Mouse (Mus musculus): ENCODE results near the gene Lsamp. TPM values are rescaled to one million over a fixed set of nuclear protein-coding genes. Genes with fewer than 3 reads are reported as not detected.

Lsamp gene
- polyA plus RNA-seq, 1 experiment from 2014 or later = 0.12 TPM

GRCm38 (mm10) chr16:41692435-41692834, 1708.3 kb downstream of the Lsamp start:
- no peak overlapping the region for H3K4me3 ChIP-seq (replicated peaks)
- H3K27ac ChIP-seq (replicated peaks) = no peak overlapping the region
- H3K27me3 ChIP-seq = no peaks in the 10 kb centered on the region
- ATAC-seq (ENCODE audit: insufficient read depth) = no peak
- H3K4me2 ChIP-seq = no peak overlapping the region
- H3K4me1 ChIP-seq (replicated peaks) = no peaks in the 10 kb centered on the region
- no peak overlapping the region for H3K9ac ChIP-seq
- no peaks in the 10 kb centered on the region for H3K9me3 ChIP-seq (replicated peaks)
- no peaks in the 10 kb centered on the region for H3K36me3 ChIP-seq (replicated peaks)

- no peaks in the 10 kb centered on the region for H3K27me3 ChIP-seq
- H3K9me3 ChIP-seq (replicated peaks) = no peaks in the 10 kb centered on the region
- no peak overlapping the region for H3K4me2 ChIP-seq
- no peak overlapping the region for H3K27ac ChIP-seq (replicated peaks)
- H3K4me3 ChIP-seq (replicated peaks) = no peak overlapping the region
- no peaks in the 10 kb centered on the region for H3K4me1 ChIP-seq (replicated peaks)
- H3K9ac ChIP-seq = no peak overlapping the region
- no peak for ATAC-seq (ENCODE audit: insufficient read depth)
- no peaks in the 10 kb centered on the region for H3K36me3 ChIP-seq (replicated peaks)
- 71% methylated on average over 5 of the region's 5 CpGs for WGBS (ENCODE audit: insufficient replicate concordance)
These were observed 1717.7 kb downstream of the Lsamp start for GRCm38 (mm10) chr16:41701790-41702428.

GRCm38 (mm10) chr16:41728900-41729585, 1744.9 kb downstream of the Lsamp start:
- H3K27ac ChIP-seq (replicated peaks) = no peak overlapping the region
- WGBS (ENCODE audit: insufficient replicate concordance) = 76% methylated on average over 9 of the region's 9 CpGs
- no peak overlapping the region for H3K9ac ChIP-seq
- ATAC-seq (ENCODE audit: insufficient read depth) = no peak
- H3K36me3 ChIP-seq (replicated peaks) = no peaks in the 10 kb centered on the region
- no peak overlapping the region for H3K4me2 ChIP-seq
- H3K27me3 ChIP-seq = no peaks in the 10 kb centered on the region
- no peaks in the 10 kb centered on the region for H3K9me3 ChIP-seq (replicated peaks)
- no peaks in the 10 kb centered on the region for H3K4me1 ChIP-seq (replicated peaks)
- H3K4me3 ChIP-seq (replicated peaks) = no peak overlapping the region

- Histone ChIP-seq H3K4me1 (replicated peaks) (no peaks in the 10 kb centered on the region), H3K27me3 (no peaks in the 10 kb centered on the region), H3K4me2 (no peak overlapping the region), H3K9me3 (replicated peaks) (no peaks in the 10 kb centered on the region), H3K27ac (replicated peaks) (no peak overlapping the region), H3K9ac (no peak overlapping the region), H3K36me3 (replicated peaks) (no peaks in the 10 kb centered on the region), H3K4me3 (replicated peaks) (no peak overlapping the region)
- WGBS (ENCODE audit: insufficient replicate concordance) = 67% methylated on average over 1 of the region's 1 CpGs
- no peak for ATAC-seq (ENCODE audit: insufficient read depth)
These were observed 1745.8 kb downstream of the Lsamp start for GRCm38 (mm10) chr16:41729911-41730310.

- Histone ChIP-seq H3K27ac (replicated peaks) (no peak overlapping the region), H3K4me2 (no peak overlapping the region), H3K36me3 (replicated peaks) (no peaks in the 10 kb centered on the region), H3K27me3 (no peaks in the 10 kb centered on the region), H3K4me1 (replicated peaks) (no peaks in the 10 kb centered on the region), H3K9me3 (replicated peaks) (no peaks in the 10 kb centered on the region), H3K9ac (no peak overlapping the region), H3K4me3 (replicated peaks) (no peak overlapping the region)
- no peak for ATAC-seq (ENCODE audit: insufficient read depth)
- 56% methylated on average over 4 of the region's 4 CpGs for WGBS (ENCODE audit: insufficient replicate concordance)
These were observed 1760.9 kb downstream of the Lsamp start for GRCm38 (mm10) chr16:41745037-41745436.

GRCm38 (mm10) chr16:41746235-41746911, 1762.2 kb downstream of the Lsamp start:
- Histone ChIP-seq H3K9ac (no peak overlapping the region), H3K36me3 (replicated peaks) (no peaks in the 10 kb centered on the region), H3K27ac (replicated peaks) (no peak overlapping the region), H3K4me1 (replicated peaks) (no peaks in the 10 kb centered on the region), H3K4me2 (no peak overlapping the region), H3K4me3 (replicated peaks) (no peak overlapping the region), H3K9me3 (replicated peaks) (no peaks in the 10 kb centered on the region), H3K27me3 (no peaks in the 10 kb centered on the region)
- ATAC-seq (ENCODE audit: insufficient read depth) = no peak
- 69% methylated on average over 11 of the region's 11 CpGs for WGBS (ENCODE audit: insufficient replicate concordance)

GRCm38 (mm10) chr16:41747874-41748273, 1763.7 kb downstream of the Lsamp start:
- H3K4me1 ChIP-seq (replicated peaks) = no peaks in the 10 kb centered on the region

GRCm38 (mm10) chr16:41748759-41749158, 1764.6 kb downstream of the Lsamp start:
- no peaks in the 10 kb centered on the region for H3K27me3 ChIP-seq
- no peak for ATAC-seq (ENCODE audit: insufficient read depth)
- no peak overlapping the region for H3K4me2 ChIP-seq
- H3K27ac ChIP-seq (replicated peaks) = no peak overlapping the region
- H3K4me3 ChIP-seq (replicated peaks) = no peak overlapping the region
- H3K4me1 ChIP-seq (replicated peaks) = no peaks in the 10 kb centered on the region
- WGBS (ENCODE audit: insufficient replicate concordance) = 73% methylated on average over 2 of the region's 2 CpGs
- no peaks in the 10 kb centered on the region for H3K36me3 ChIP-seq (replicated peaks)
- H3K9ac ChIP-seq = no peak overlapping the region
- H3K9me3 ChIP-seq (replicated peaks) = no peaks in the 10 kb centered on the region

More at GRCm38 (mm10) chr16:41747874-41748273, 1763.7 kb downstream of the Lsamp start:
- Histone ChIP-seq H3K9ac (no peak overlapping the region), H3K27ac (replicated peaks) (no peak overlapping the region), H3K36me3 (replicated peaks) (no peaks in the 10 kb centered on the region), H3K9me3 (replicated peaks) (no peaks in the 10 kb centered on the region), H3K4me2 (no peak overlapping the region), H3K4me3 (replicated peaks) (no peak overlapping the region), H3K27me3 (no peaks in the 10 kb centered on the region)
- no peak for ATAC-seq (ENCODE audit: insufficient read depth)
- WGBS (ENCODE audit: insufficient replicate concordance) = 64% methylated on average over 2 of the region's 2 CpGs

GRCm38 (mm10) chr16:41764285-41764684, 1780.1 kb downstream of the Lsamp start:
- no peak for ATAC-seq (ENCODE audit: insufficient read depth)
- no peak overlapping the region for H3K9ac ChIP-seq
- WGBS (ENCODE audit: insufficient replicate concordance) = 56% methylated on average over 6 of the region's 6 CpGs
- H3K27me3 ChIP-seq = no peaks in the 10 kb centered on the region
- H3K4me3 ChIP-seq (replicated peaks) = no peak overlapping the region
- no peak overlapping the region for H3K27ac ChIP-seq (replicated peaks)
- H3K36me3 ChIP-seq (replicated peaks) = no peaks in the 10 kb centered on the region
- no peaks in the 10 kb centered on the region for H3K4me1 ChIP-seq (replicated peaks)
- no peak overlapping the region for H3K4me2 ChIP-seq
- no peaks in the 10 kb centered on the region for H3K9me3 ChIP-seq (replicated peaks)

GRCm38 (mm10) chr16:41771427-41772125, 1787.4 kb downstream of the Lsamp start:
- ATAC-seq (ENCODE audit: insufficient read depth) = no peak
- no peaks in the 10 kb centered on the region for H3K9me3 ChIP-seq (replicated peaks)
- H3K27me3 ChIP-seq = no peaks in the 10 kb centered on the region
- H3K36me3 ChIP-seq (replicated peaks) = no peaks in the 10 kb centered on the region
- H3K4me1 ChIP-seq (replicated peaks) = no peaks in the 10 kb centered on the region
- no peak overlapping the region for H3K27ac ChIP-seq (replicated peaks)
- no peak overlapping the region for H3K9ac ChIP-seq
- no peak overlapping the region for H3K4me2 ChIP-seq
- H3K4me3 ChIP-seq (replicated peaks) = no peak overlapping the region
- 47% methylated on average over 4 of the region's 4 CpGs for WGBS (ENCODE audit: insufficient replicate concordance)

GRCm38 (mm10) chr16:41777586-41777985, 1793.4 kb downstream of the Lsamp start:
- Histone ChIP-seq H3K9ac (no peak overlapping the region), H3K36me3 (replicated peaks) (no peaks in the 10 kb centered on the region), H3K4me3 (replicated peaks) (no peak overlapping the region), H3K9me3 (replicated peaks) (no peaks in the 10 kb centered on the region), H3K27me3 (no peaks in the 10 kb centered on the region), H3K4me2 (no peak overlapping the region), H3K27ac (replicated peaks) (no peak overlapping the region), H3K4me1 (replicated peaks) (no peaks in the 10 kb centered on the region)
- no peak for ATAC-seq (ENCODE audit: insufficient read depth)
- 47% methylated on average over 1 of the region's 1 CpGs for WGBS (ENCODE audit: insufficient replicate concordance)
